Mouse (Mus musculus): ENCODE measurements around the gene Msx1. TPM values are rescaled to one million over a fixed set of nuclear protein-coding genes. Genes with fewer than 3 reads are reported as not detected.
A peak's percentile ranks its signal among the peaks of the same experiment; 100 is the strongest.

The Msx1 gene
- total RNA-seq, 2 experiments from 2014 or later: 2.0 to 2.6 TPM

GRCm38 (mm10) chr5:37797251-37797650 is 27.1 kb downstream of the Msx1 start:
- DNase-seq: peak; percentile 56 to 70

- no peak for DNase-seq
Measured at GRCm38 (mm10) chr5:37796751-37797150, 27.6 kb downstream of the Msx1 start.

GRCm38 (mm10) chr5:37795691-37796090 is 28.7 kb downstream of the Msx1 start:
- DNase-seq: peak in 1 of 2 experiments; percentile 41

GRCm38 (mm10) chr5:37792154-37792553 is 32.2 kb downstream of the Msx1 start:
- DNase-seq: no peak

GRCm38 (mm10) chr5:37784847-37785391 is 39.5 kb downstream of the Msx1 start:
- DNase-seq: peak in 1 of 2 experiments; percentile 14

- DNase-seq: no peak
Measured at GRCm38 (mm10) chr5:37783306-37783705, 41.1 kb downstream of the Msx1 start.

GRCm38 (mm10) chr5:37775681-37776080 is 48.7 kb downstream of the Msx1 start:
- no peak for DNase-seq

- DNase-seq: peak in 1 of 2 experiments; percentile 12
Measured at GRCm38 (mm10) chr5:37774011-37774410, 50.4 kb downstream of the Msx1 start.

- DNase-seq: no peak
Measured at GRCm38 (mm10) chr5:37770870-37771269, 53.5 kb downstream of the Msx1 start.

Other genes with a start within 250 kb of the Msx1 start
- under 1 TPM; 0.62 to 0.64 TPM for gene Stk32b, start 107.4 kb downstream of the Msx1 start, total RNA-seq (2021)
- 10 to 100 TPM; 22.8 to 36.8 TPM for gene Cytl1, start 89.1 kb downstream of the Msx1 start, total RNA-seq (2021)
- gene Stx18, start 214.2 kb upstream of the Msx1 start, total RNA-seq (2021): 10 to 100 TPM; 17.8 to 18.0 TPM